Mouse (Mus musculus): ENCODE results near the gene Ankrd63.

DNA sequence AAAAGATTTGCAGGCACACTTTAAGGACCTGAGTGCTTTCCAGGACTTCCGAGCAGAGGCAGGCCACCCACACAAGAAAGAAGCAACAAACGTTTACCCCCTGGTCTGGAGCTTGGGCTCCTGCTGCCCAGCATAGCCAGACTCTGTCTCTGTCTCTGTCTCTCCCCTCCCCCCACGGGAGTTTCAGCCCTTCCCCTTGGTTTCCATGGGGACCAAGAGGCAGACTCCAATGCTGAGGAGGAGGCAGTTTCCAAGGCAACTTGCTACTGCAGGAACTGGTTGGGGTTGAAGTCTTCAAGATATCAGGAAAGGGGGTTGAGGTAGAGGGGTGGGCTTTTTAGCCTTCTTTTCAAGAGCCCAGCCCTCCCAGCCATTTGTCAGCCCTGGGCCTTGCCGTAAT is 10.5 kb upstream of the Ankrd63 start:
- TF ChIP-seq CTCF (IDR thresholded peaks at IDR 0.05; ENCODE audit: insufficient read depth, low read depth, low read length): no peak
- TF ChIP-seq POLR2A (IDR thresholded peaks at IDR 0.05; ENCODE audit: insufficient read depth, low read depth, low read length): no peak
